Mouse (Mus musculus) intestine, embryonic 16.5 days (tissue): ENCODE data around the gene Gm20425. TPM values are rescaled to one million over a fixed set of nuclear protein-coding genes. Genes with fewer than 3 reads are reported as not detected.

Experiments used
- ATAC-seq: fragments of 200-750 bp; cut with Nextera tagmentation; 2 replicates; pipeline ENCODE4 v1.8.0; 2017; ENCODE audit warnings: moderate TSS enrichment, moderate library complexity
- H3K27ac ChIP-seq: fragments of 300-500 bp; sonication (generic); 2 replicates; pipeline ENCODE4 v1.5.1; 2014; ENCODE audit warnings: mild to moderate bottlenecking, low read length
- H3K27me3 ChIP-seq: fragments of 300-500 bp; sonication (generic); replicated peaks from 2 replicates; pipeline ENCODE4 v1.6.1; 2014; ENCODE audit warnings: low read length, control low read depth, mixed read lengths; ENCODE audit not compliant: control insufficient read depth, insufficient read depth
- H3K36me3 ChIP-seq: fragments of 300-500 bp; sonication (generic); 2 replicates; pipeline ENCODE4 v1.6.1; 2014; ENCODE audit warnings: low read length, control low read depth; ENCODE audit not compliant: control insufficient read depth, insufficient read depth
- H3K4me1 ChIP-seq: fragments of 300-500 bp; sonication (generic); 2 replicates; pipeline ENCODE4 v1.6.1; 2014; ENCODE audit warnings: low read length, control low read depth, mixed read lengths; ENCODE audit not compliant: control insufficient read depth, insufficient read depth
- H3K4me2 ChIP-seq: fragments of 300-500 bp; sonication (generic); 2 replicates; pipeline ENCODE4 v1.6.1; 2014; ENCODE audit warnings: low read depth, low read length, control low read depth
- H3K4me3 ChIP-seq: fragments of 300-500 bp; sonication (generic); 2 replicates; pipeline ENCODE4 v1.5.1; 2014; ENCODE audit warnings: mild to moderate bottlenecking, low read length
- H3K9ac ChIP-seq: fragments of 300-500 bp; sonication (generic); 2 replicates; pipeline ENCODE4 v1.6.1; 2014; ENCODE audit warnings: low read depth, low read length
- H3K9me3 ChIP-seq: fragments of 300-500 bp; sonication (generic); 2 replicates; pipeline ENCODE4 v1.6.1; 2016; ENCODE audit warnings: low read length, control low read depth; ENCODE audit not compliant: control insufficient read depth
- WGBS: fragments of 180-500 bp; shearing (Covaris S2); extraction: QIAGEN DNeasy Blood & Tissue Kit; methylation state at CpG from one replicate; pipeline ENCODE4 v1.1.7; 2014; 5-methylcytosine and 5-hydroxymethylcytosine counted together
- polyA plus RNA-seq: library from polyadenylated mRNA; unstranded; fragments of >200 nt; fragmentation: Nextera tagmentation; extraction: Ambion mirVana; gene quantifications from 2 replicates; pipeline ENCODE4 v1.2.1, GENCODE M21; 2015

Gm20425 gene
- polyA plus RNA-seq, 1 experiment from 2014 or later, result not detected

GRCm38 (mm10) chr9:103227760-103228159 is 2.3 kb downstream of the Gm20425 start:
- H3K27me3 ChIP-seq, result no peaks in the 10 kb centered on the region
- WGBS, result 90% methylated on average over 16 of the region's 16 CpGs
- no peaks in the 10 kb centered on the region for H3K9me3 ChIP-seq
- no peak overlapping the region for H3K4me2 ChIP-seq
- no peaks in the 10 kb centered on the region for H3K4me1 ChIP-seq
- H3K36me3 ChIP-seq, result no peaks in the 10 kb centered on the region
- H3K9ac ChIP-seq, result no peak overlapping the region
- ATAC-seq, result no peak
- no peak overlapping the region for H3K4me3 ChIP-seq
- H3K27ac ChIP-seq, result no peak overlapping the region

- H3K4me1 ChIP-seq, result no peaks in the 10 kb centered on the region
- no peak for ATAC-seq
- H3K4me2 ChIP-seq, result no peak overlapping the region
- no peak overlapping the region for H3K4me3 ChIP-seq
- H3K27ac ChIP-seq, result no peak overlapping the region
- H3K27me3 ChIP-seq, result no peaks in the 10 kb centered on the region
- H3K9me3 ChIP-seq, result no peaks in the 10 kb centered on the region
- WGBS, result 90% methylated on average over 15 of the region's 15 CpGs
- H3K36me3 ChIP-seq, result no peaks in the 10 kb centered on the region
- H3K9ac ChIP-seq, result no peak overlapping the region
Observed at GRCm38 (mm10) chr9:103226806-103227205, 3.3 kb downstream of the Gm20425 start.

DNA sequence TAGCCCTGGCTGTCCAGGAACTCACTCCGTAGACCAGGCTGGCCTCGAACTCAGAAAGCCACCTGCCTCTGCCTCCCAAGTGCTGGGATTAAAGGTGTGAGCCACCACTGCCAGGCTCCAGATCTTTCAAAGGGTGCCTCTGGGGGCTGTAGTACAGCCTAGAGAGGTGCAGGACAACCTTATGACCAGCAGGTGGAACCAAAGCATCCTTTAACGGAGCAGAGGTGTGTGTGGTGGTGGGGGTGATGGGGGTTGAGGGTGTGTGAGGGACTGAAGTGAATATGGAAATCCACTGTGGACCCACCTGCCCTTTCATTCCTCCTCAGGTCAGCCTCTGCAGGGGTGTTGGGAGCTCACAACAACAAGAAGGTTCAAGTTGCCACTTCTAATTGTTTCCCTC is 4.6 kb downstream of the Gm20425 start:
- H3K4me3 ChIP-seq, result no peak overlapping the region
- H3K27me3 ChIP-seq, result no peaks in the 10 kb centered on the region
- no peak overlapping the region for H3K9ac ChIP-seq
- H3K4me1 ChIP-seq, result no peaks in the 10 kb centered on the region
- H3K27ac ChIP-seq, result no peak overlapping the region
- H3K36me3 ChIP-seq, result no peaks in the 10 kb centered on the region
- H3K9me3 ChIP-seq, result no peaks in the 10 kb centered on the region
- WGBS, result 57% methylated on average over 3 of the region's 3 CpGs
- no peak overlapping the region for H3K4me2 ChIP-seq
- ATAC-seq, result no peak

DNA sequence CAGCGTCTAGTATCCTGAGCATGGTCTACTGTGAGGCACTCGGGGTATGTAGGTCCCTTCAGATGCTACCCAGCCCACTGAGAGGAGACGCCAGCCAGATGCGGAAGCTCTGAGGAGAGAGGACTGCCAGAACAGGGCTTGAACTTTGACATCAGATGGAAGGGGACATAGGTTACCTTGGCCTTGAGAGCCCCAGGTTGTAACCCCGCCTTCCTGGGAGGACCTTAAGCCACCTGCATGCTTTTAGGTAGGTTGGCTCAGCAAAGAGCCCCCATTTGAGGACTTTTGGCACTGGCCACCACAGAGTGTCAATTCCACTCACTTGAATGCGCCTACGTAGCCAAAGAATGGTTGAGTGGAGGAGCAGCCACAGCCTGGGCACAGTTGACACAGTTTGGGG is 5.4 kb downstream of the Gm20425 start:
- Histone ChIP-seq H3K27ac (no peak overlapping the region), H3K4me1 (no peaks in the 10 kb centered on the region), H3K9ac (no peak overlapping the region), H3K4me2 (no peak overlapping the region), H3K36me3 (no peaks in the 10 kb centered on the region), H3K4me3 (no peak overlapping the region), H3K9me3 (no peaks in the 10 kb centered on the region), H3K27me3 (no peaks in the 10 kb centered on the region)
- WGBS, result 95% methylated on average over 7 of the region's 7 CpGs
- no peak for ATAC-seq

GRCm38 (mm10) chr9:103214281-103214680 is 15.8 kb downstream of the Gm20425 start:
- no peaks in the 10 kb centered on the region for H3K4me1 ChIP-seq
- H3K36me3 ChIP-seq, result no peaks in the 10 kb centered on the region
- no peak overlapping the region for H3K27ac ChIP-seq
- no peaks in the 10 kb centered on the region for H3K9me3 ChIP-seq
- H3K27me3 ChIP-seq, result no peaks in the 10 kb centered on the region
- no peak overlapping the region for H3K4me2 ChIP-seq
- no peak for ATAC-seq
- 81% methylated on average over 6 of the region's 6 CpGs for WGBS
- H3K9ac ChIP-seq, result no peak overlapping the region
- no peak overlapping the region for H3K4me3 ChIP-seq

- Histone ChIP-seq H3K9ac (no peak overlapping the region), H3K27me3 (no peaks in the 10 kb centered on the region), H3K27ac (no peak overlapping the region), H3K36me3 (no peaks in the 10 kb centered on the region), H3K4me3 (no peak overlapping the region), H3K4me1 (no peaks in the 10 kb centered on the region), H3K4me2 (no peak overlapping the region), H3K9me3 (no peaks in the 10 kb centered on the region)
- ATAC-seq, result no peak
- WGBS, result 71% methylated on average over 2 of the region's 2 CpGs
Observed at GRCm38 (mm10) chr9:103213631-103214030, 16.5 kb downstream of the Gm20425 start.

- ATAC-seq, result no peak
- Histone ChIP-seq H3K4me3 (no peak overlapping the region), H3K9ac (no peak overlapping the region), H3K4me2 (0 out of 2 replicates have a peak overlapping the region, but pooled peaks have one; percentile 19), H3K36me3 (no peaks in the 10 kb centered on the region), H3K4me1 (peaks cover 2% of the 10 kb centered on the region; the same call in 1 of the 2 replicates), H3K27me3 (no peaks in the 10 kb centered on the region), H3K9me3 (no peaks in the 10 kb centered on the region), H3K27ac (no peak overlapping the region)
- 74% methylated on average over 28 of the region's 28 CpGs for WGBS
Observed at GRCm38 (mm10) chr9:103212654-103213420, 17.3 kb downstream of the Gm20425 start.

- no peak for ATAC-seq
- no peak overlapping the region for H3K4me2 ChIP-seq
- H3K27ac ChIP-seq, result no peak overlapping the region
- H3K27me3 ChIP-seq, result no peaks in the 10 kb centered on the region
- H3K4me3 ChIP-seq, result no peak overlapping the region
- no peaks in the 10 kb centered on the region for H3K36me3 ChIP-seq
- no peak overlapping the region for H3K9ac ChIP-seq
- WGBS, result 62% methylated on average over 6 of the region's 6 CpGs
- H3K4me1 ChIP-seq, result peaks cover 3% of the 10 kb centered on the region; the same call in 1 of the 2 replicates
- no peaks in the 10 kb centered on the region for H3K9me3 ChIP-seq
Observed at GRCm38 (mm10) chr9:103208802-103209423, 21.2 kb downstream of the Gm20425 start.

DNA sequence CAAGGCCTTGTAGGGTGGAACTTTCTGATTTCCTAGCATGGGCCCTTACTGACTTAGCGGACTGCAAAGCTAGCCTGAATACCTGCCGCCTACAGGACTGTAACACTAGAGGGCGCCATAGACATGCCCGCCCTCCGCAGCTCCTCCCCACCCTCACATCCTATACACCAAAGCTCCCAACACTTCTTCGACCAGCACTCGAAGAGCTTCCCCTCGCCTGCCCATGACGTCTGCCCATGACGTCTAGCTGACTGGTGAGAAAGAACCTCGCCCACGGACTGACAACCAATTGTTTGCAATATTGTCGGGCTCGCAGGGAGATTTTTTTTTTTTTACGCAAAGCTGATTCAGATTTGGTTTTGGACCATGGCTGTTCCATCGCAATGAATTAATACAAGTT is 22.3 kb downstream of the Gm20425 start:
- no peaks in the 10 kb centered on the region for H3K9me3 ChIP-seq
- WGBS, result 11% methylated on average over 16 of the region's 16 CpGs
- peak overlapping the region; percentile 40 for H3K9ac ChIP-seq
- H3K4me1 ChIP-seq, result peaks cover 3% of the 10 kb centered on the region; the same call in 1 of the 2 replicates
- ATAC-seq, result peak; percentile 90
- H3K27me3 ChIP-seq, result no peaks in the 10 kb centered on the region
- no peaks in the 10 kb centered on the region for H3K36me3 ChIP-seq
- H3K4me3 ChIP-seq, result peak overlapping the region; percentile 28
- peak overlapping the region; percentile 58 for H3K4me2 ChIP-seq
- H3K27ac ChIP-seq, result no peak overlapping the region
